Mouse (Mus musculus) heart, adult 2 months (tissue): ENCODE measurements at regions not wholly inside any gene's neighbourhood (a gene's known extent, or its start where the extent isn't known, plus 50 kb on each side); places are given as distances from the start of the nearest gene placed in this dataset.

Experiments
- DNase-seq, 2 experiments: peaks; one replicate each; pipeline ENCODE4 v3.0.0; 2021
- H3K27ac ChIP-seq: fragments of 200-600 bp; 2 replicates; pipeline ENCODE4 v1.8.1; 2022
- H3K27me3 ChIP-seq: fragments of 200-500 bp; 2 replicates; pipeline ENCODE4 v1.6.1; 2012; ENCODE audit warnings: mild to moderate bottlenecking, low read length, inconsistent platforms, mixed read lengths; ENCODE audit not compliant: control insufficient read depth, insufficient read depth
- H3K36me3 ChIP-seq: fragments of 200-500 bp; 2 replicates; pipeline ENCODE4 v1.6.1; 2012; ENCODE audit warnings: low read length, inconsistent platforms; ENCODE audit not compliant: control insufficient read depth, insufficient read depth
- H3K4me1 ChIP-seq: fragments of 200-500 bp; 2 replicates; pipeline ENCODE4 v1.6.1; 2011; ENCODE audit warnings: low read length; ENCODE audit not compliant: control insufficient read depth, insufficient read depth
- H3K4me3 ChIP-seq: fragments of 200-600 bp; 2 replicates; pipeline ENCODE4 v1.8.1; 2022
- H3K79me2 ChIP-seq: fragments of 200-500 bp; replicated peaks from 2 replicates; pipeline ENCODE4 v1.6.1; 2012; ENCODE audit warnings: mild to moderate bottlenecking, inconsistent platforms, low read length, moderate library complexity, mixed read lengths; ENCODE audit not compliant: control insufficient read depth, insufficient read depth
- H3K9ac ChIP-seq: fragments of 200-500 bp; 2 replicates; pipeline ENCODE4 v1.6.1; 2012; ENCODE audit warnings: low read depth, mild to moderate bottlenecking, control low read depth, inconsistent platforms, low read length, mixed read lengths
- CTCF ChIP-seq: fragments of 200-600 bp; IDR thresholded peaks from 2 replicates; pipeline ENCODE4 v1.8.1; 2022; ENCODE audit warnings: antibody characterized with exemption, mild to moderate bottlenecking, moderate library complexity
- EP300 ChIP-seq: fragments of 200-500 bp; IDR thresholded peaks from 2 replicates; pipeline ENCODE4 v1.6.1; 2011; ENCODE audit warnings: low read depth, low read length, control low read depth; ENCODE audit not compliant: insufficient read depth
- POLR2A ChIP-seq: fragments of 200-500 bp; IDR thresholded peaks from 2 replicates; pipeline ENCODE4 v1.6.1; 2011; ENCODE audit warnings: mild to moderate bottlenecking, low read depth, low read length, control low read depth; ENCODE audit not compliant: insufficient read depth
- WGBS: fragments of 180-500 bp; shearing (Covaris S2); methylation state at CpG from one replicate; pipeline ENCODE4 v1.1.7; 2018; 5-methylcytosine and 5-hydroxymethylcytosine counted together
- intact Hi-C: fragments of 180-260 bp; cut with DNase I; formaldehyde crosslinking; loops from one replicate; pipeline ENCODE4 v1.15.1; 2025

DNA sequence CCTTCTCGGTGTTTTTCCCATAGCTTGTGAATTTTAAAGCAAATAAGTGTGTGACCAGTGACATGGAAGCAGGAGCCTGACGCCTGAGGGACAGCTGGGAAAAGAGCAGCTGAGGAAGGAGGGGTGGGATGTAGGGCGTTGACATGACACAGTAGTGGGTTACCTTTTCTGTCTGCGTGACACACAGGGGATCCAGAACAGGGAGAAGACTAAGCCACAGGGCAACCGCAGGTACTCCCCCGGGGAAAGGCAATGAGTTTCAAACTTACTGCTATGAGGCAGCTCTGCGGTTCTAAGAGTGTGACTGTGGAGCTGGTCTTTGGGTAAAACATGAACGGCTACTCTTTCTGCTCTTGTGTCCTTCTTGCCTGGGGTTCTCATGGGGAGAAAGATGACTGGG is 170.2 kb upstream of the Prox1 start:
- TF ChIP-seq EP300: no peak
- no peak for TF ChIP-seq POLR2A
- TF ChIP-seq CTCF: no peak
- Histone ChIP-seq H3K4me1 (peaks cover 2% of the 10 kb centered on the region; the same call in 1 of the 2 replicates), H3K27ac (no peak overlapping the region), H3K27me3 (no peaks in the 10 kb centered on the region), H3K79me2 (no peaks in the 10 kb centered on the region), H3K9ac (no peak overlapping the region), H3K4me3 (no peak overlapping the region), H3K36me3 (no peaks in the 10 kb centered on the region)
- 81% methylated on average over 8 of the region's 8 CpGs for WGBS
- intact Hi-C loops: no loop called here
- no peak for DNase-seq

DNA sequence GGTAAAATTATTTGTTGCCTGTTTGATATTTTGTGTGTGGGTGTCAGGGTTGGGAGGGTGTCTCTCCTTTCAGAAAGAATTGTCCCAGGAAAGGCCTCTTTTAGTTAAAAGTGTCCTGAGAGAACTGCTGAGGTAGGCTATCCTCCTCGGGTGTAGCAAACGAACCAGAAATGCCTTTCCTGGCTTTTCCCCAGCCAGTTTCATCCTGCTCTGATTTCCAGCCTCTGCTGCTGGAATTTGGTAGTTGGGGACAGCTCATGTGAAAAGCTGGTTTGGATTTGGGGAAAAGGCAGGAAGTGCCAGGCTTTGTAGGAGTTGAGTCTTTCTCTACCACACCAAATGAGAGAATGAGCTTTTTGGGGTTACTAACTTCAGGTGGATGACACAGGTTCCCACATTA is 164.0 kb upstream of the Prox1 start:
- Histone ChIP-seq H3K4me3 (no peak overlapping the region), H3K36me3 (no peaks in the 10 kb centered on the region), H3K9ac (no peak overlapping the region), H3K27ac (no peak overlapping the region), H3K4me1 (peaks cover 2% of the 10 kb centered on the region; the same call in 1 of the 2 replicates), H3K27me3 (no peaks in the 10 kb centered on the region), H3K79me2 (no peaks in the 10 kb centered on the region)
- DNase-seq: no peak
- 33% methylated on average over 2 of the region's 2 CpGs for WGBS
- intact Hi-C loops: no loop called here
- no peak for TF ChIP-seq EP300
- TF ChIP-seq POLR2A: no peak
- no peak for TF ChIP-seq CTCF

DNA sequence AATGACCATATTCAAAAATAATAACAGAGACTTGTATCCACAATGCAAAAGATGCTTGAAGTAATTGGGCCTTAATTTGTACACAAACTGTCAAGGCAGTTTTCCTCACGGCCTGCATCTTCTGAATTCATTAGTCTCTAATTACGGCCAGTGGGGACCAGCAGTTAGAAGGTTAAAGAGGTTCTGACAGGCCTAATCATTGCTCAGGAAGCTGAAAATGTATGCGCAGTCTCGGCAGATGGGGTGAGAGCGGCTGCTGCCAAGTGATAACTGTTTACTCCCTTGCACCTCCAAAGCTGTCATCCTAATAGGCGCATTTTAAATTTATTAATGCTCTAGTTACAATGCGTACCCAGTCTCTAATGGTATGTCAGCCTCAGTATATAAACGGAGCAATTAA is 163.5 kb upstream of the Prox1 start:
- Histone ChIP-seq H3K36me3 (no peaks in the 10 kb centered on the region), H3K4me3 (no peak overlapping the region), H3K9ac (no peak overlapping the region), H3K27ac (no peak overlapping the region), H3K27me3 (no peaks in the 10 kb centered on the region), H3K4me1 (peaks cover 2% of the 10 kb centered on the region; the same call in 1 of the 2 replicates), H3K79me2 (no peaks in the 10 kb centered on the region)
- TF ChIP-seq EP300: no peak
- TF ChIP-seq POLR2A: no peak
- no peak for TF ChIP-seq CTCF
- intact Hi-C loops: no loop called here
- 70% methylated on average over 8 of the region's 8 CpGs for WGBS
- no peak for DNase-seq

DNA sequence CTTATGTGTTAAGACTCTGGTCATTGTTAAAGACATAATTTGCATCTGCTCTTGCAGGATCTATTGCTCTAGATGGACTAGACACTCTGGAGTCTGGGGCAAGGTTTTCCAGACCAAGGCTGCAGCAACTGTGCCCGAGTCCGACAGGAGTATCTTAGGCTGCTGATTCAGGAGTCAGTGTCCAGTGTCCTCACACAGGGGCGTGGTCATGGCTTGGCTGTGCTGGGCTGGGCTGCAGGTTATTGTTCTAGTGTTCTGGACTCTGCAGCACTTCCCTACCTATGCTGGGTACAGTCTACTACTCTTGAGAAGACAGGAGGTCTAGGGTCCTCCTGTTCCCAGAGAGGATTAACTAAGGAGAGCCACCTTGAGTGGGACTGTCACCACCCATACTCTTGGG is 161.5 kb upstream of the Prox1 start:
- H3K27ac ChIP-seq: no peak overlapping the region
- 73% methylated on average over 3 of the region's 3 CpGs for WGBS

DNA sequence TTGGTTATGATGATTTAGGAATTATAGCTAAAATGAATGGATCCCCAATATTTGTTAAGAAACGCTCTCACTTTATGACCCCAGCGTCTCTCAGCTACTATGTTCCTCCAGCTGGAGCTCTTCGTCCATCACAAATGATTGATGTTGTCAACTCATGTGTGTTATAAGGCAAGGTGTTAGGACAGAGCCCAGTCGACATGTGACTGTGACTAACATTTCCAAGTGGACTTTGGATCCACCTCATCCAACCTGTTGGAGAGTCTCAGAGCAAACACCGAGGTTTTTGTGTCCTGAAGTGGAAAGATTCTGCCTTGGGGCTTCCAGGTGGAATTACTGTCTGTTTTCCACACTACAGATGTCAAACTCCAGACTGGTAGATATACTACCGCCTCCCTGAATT is 154.0 kb upstream of the Prox1 start:
- H3K9ac ChIP-seq: no peak overlapping the region
- 84% methylated on average over 6 of the region's 6 CpGs for WGBS
- intact Hi-C loops: no loop called here
- no peak for DNase-seq
- H3K79me2 ChIP-seq: no peaks in the 10 kb centered on the region
- no peak overlapping the region for H3K4me3 ChIP-seq
- H3K4me1 ChIP-seq: no peaks in the 10 kb centered on the region
- no peak overlapping the region for H3K27ac ChIP-seq
- TF ChIP-seq EP300 (no peak), POLR2A (no peak), CTCF (no peak)
- H3K36me3 ChIP-seq: no peaks in the 10 kb centered on the region
- H3K27me3 ChIP-seq: no peaks in the 10 kb centered on the region

More for the DNA sequence above, 161.5 kb upstream of the Prox1 start:
- H3K27me3 ChIP-seq: no peaks in the 10 kb centered on the region
- DNase-seq: no peak
- TF ChIP-seq CTCF (no peak), EP300 (no peak), POLR2A (no peak)
- no peaks in the 10 kb centered on the region for H3K4me1 ChIP-seq
- intact Hi-C loops: no loop called here
- no peaks in the 10 kb centered on the region for H3K36me3 ChIP-seq
- H3K9ac ChIP-seq: no peak overlapping the region
- no peaks in the 10 kb centered on the region for H3K79me2 ChIP-seq
- H3K4me3 ChIP-seq: no peak overlapping the region

DNA sequence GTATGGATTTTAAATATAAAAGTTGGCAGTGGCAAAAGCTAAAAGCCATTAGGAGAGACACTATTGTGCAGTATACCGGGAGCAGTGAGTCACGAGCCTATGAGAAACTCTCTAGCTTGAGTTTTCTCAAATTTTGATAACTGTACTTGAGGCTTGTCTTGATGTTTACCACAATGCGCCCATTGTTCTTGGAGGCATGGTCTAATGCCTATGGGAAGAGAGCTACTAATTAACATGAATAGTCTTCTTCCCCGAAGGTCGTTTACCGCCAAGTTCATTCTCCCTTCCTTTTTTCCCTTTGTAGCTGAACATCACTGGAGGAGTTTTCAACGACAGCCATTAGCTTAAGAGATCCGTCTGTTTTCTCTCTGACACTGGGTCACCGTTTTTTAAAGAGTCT is 153.2 kb upstream of the Prox1 start:
- intact Hi-C loops: no loop called here
- no peaks in the 10 kb centered on the region for H3K79me2 ChIP-seq
- 79% methylated on average over 9 of the region's 9 CpGs for WGBS

DNA sequence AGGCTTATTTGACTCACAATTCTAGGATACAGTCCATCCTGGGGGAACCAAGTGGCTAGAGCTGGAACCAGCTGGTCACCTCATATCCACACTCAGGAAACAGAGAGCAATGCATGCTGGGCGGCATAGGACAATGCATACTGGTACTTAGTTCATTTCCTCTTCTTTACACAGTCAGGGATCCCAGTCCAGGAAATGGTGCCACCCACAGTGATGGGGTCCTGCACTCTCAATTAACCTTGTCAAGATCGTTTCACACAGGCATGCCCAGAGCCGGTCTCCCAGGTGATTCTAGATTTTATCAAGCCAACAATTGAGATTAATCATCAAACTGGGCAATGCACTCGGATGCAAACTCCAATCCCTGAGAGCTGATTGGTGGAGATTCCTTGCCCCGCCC is 145.7 kb upstream of the Prox1 start:
- no peak overlapping the region for H3K4me3 ChIP-seq
- H3K36me3 ChIP-seq: no peaks in the 10 kb centered on the region
- no peak for DNase-seq
- H3K79me2 ChIP-seq: no peaks in the 10 kb centered on the region
- intact Hi-C loops: no loop called here
- H3K27ac ChIP-seq: no peak overlapping the region
- TF ChIP-seq CTCF: no peak
- no peak for TF ChIP-seq EP300
- no peak for TF ChIP-seq POLR2A
- H3K9ac ChIP-seq: no peak overlapping the region
- no peaks in the 10 kb centered on the region for H3K27me3 ChIP-seq
- WGBS: 80% methylated on average over 5 of the region's 5 CpGs
- no peaks in the 10 kb centered on the region for H3K4me1 ChIP-seq

More for the DNA sequence above, 153.2 kb upstream of the Prox1 start:
- no peak overlapping the region for H3K27ac ChIP-seq
- TF ChIP-seq POLR2A (no peak), EP300 (no peak)
- no peaks in the 10 kb centered on the region for H3K36me3 ChIP-seq
- H3K9ac ChIP-seq: no peak overlapping the region
- no peak overlapping the region for H3K4me3 ChIP-seq
- no peaks in the 10 kb centered on the region for H3K27me3 ChIP-seq
- no peak for DNase-seq
- H3K4me1 ChIP-seq: no peaks in the 10 kb centered on the region
